Mouse (Mus musculus) CD4-positive, CD25-positive, alpha-beta regulatory T cell, adult 4 months (primary cell): Measurements from ENCODE around the gene Hsd17b14. TPM values are rescaled to one million over a fixed set of nuclear protein-coding genes. Genes with fewer than 3 reads are reported as not detected.
A peak's percentile ranks its signal among the peaks of the same experiment; 100 is the strongest.

ENCODE experiments used
- ATAC-seq: one replicate; pipeline ENCODE4 v1.8.0; 2017
- polyA plus RNA-seq, 2 experiments: library from polyadenylated mRNA; unstranded; fragments of 100-300 nt; shearing (Covaris generic); gene quantifications; one replicate each; pipeline ENCODE4 v1.2.1; 2017

Hsd17b14 gene
- polyA plus RNA-seq, 2 experiments from 2014 or later, result 0.77 to 0.81 TPM

DNA sequence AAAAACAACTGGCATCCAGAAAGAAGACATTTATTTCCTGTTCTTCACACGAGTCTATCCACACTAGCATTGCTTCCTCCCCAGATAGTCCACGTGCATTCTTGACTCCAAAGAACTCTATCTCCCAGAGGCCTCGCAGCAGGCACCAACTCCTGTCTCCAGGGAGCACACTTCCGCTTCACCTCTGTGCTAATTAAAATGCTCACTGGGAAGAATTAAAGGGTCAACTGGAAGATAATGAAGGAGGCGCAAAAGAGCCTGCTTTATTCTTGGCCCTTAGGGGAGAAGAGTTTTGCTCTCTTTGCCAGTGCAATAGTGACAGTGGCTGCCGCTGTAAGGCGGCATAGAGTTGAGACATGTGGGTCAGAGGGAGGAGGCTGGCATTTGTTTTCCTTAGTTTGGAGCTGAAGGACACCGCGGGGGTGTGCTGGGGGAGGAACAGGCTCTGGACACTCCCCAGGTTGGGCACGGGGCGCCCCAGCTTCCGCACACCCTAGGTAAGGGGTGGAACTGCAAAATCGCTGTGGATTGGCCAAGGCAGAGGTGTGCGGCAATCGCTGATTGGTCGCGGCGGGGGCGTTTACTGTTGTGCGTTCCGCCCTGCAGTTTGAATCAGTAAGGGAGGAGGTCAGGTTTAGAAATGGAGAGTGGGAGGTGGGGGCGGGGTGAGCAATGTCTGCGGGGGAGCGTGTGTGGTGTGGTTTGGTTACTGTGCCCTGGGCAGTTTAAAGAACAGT lies 13.3 kb downstream of the Hsd17b14 start:
- ATAC-seq, result peak; percentile 96

DNA sequence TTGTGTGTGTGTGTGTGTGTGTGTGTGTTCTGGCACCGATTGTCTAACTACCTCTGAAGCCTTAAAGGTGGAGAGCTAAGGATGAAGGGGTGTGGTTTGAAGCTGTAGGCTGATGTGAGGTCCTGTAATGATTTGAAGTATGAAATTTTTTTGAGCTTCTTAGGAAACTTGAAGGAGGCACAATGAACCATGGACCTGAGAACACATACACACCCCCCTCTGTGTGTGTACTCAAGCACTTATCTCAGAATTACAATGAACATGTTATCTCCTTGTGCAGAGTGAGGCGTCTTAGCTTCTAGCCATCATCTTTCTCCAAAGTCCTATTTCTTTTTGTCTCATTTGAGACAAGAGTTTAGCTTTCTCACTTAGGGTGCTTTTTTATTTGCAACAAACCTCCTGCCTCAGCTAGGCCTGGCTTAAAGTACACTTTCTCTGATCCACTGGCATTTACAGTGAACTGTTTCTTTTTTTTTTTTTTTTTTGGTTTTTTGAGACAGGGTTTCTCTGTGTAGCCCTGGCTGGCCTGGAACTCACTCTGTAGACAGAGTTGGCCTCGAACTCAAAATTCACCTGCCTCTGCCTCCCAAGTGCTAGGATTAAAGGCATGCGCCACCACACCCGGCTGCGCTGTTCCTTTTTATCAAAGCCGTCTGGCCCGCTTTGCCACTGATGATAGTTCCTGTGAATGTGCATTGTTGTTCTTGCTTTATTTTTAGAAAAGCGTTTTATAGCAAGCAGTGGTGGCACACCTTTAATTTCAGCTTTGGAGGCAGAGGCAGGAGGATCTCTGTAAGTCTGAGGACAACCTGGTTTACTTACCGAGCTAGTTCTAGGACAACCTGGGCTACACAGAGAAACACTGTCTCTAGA lies 14.1 kb downstream of the Hsd17b14 start:
- peak; percentile 7 for ATAC-seq

DNA sequence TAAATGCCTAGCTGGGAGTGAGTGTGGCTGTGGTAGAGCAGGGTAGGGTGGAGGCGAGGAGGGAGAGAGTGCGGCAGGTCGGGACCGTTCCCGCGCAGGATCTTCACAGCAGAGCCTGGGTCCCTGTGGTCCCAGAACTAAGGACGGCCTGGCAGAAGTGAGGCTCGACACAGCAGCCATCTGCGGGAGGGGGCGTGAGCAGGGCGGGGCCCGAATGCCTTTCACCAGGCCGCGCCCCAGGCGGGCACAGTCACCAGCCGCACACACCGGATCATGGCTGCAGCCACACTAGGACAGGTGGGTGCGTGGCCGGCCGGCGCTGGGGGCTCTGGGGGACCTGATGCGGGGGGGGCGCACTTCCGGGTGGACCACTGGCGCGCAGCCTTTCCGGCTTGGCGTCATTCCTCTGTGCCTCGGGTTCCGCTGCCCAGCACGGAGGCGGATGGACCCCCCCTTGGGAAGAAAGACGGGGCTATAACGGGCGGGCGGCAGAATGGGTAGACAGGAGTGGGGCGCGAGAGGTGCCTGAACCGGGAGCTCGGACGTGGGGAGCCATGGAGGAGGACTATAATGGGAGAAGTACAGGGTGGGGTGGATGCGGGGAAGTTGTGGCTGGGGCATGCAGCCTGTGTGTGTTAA lies 15.5 kb downstream of the Hsd17b14 start, which contains the start of gene Bcat2:
TSS of gene Bcat2 (plus strand) at position 51 of the 639 bp plus-strand sequence.
- ATAC-seq, result peak; percentile 59

DNA sequence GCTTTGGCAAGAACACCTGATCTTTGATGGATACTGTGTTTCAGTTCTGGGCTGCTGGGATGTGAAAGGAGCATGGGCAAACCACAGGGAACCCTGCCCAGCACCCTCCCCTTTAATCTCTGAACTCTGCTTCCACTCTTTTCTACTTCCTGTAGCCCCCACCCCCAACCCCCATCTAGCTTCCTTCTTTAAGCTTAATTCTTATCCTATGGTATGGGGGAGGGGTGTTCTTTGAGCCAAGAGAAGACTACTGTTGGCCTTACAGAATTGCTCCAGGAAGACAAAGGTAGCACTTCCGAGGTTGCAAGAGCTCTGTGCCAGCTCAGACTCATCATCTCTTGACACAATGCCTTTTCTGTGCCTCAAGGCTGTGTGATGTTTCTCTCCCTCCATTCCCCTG lies 17.3 kb downstream of the Hsd17b14 start:
- no peak for ATAC-seq

DNA sequence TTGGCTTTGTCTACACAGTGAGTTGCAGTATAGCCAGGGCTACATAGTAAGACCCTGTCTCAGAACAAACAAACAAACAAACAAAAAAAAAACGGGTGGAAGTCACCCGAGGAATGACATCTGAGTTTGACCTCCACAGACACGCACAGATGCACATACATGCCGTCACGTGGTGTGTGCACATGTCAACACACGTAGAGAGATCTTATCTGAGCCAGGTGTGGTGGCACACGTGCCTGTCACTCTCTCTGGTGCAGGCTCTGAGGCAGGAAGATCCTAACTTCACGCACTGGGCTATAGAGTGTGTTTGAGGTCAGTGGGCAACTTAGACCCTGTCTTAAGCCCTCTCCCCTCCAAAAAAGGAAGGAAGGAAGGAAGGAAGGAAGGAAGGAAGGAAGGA lies 19.3 kb downstream of the Hsd17b14 start:
- ATAC-seq, result peak; percentile 63

DNA sequence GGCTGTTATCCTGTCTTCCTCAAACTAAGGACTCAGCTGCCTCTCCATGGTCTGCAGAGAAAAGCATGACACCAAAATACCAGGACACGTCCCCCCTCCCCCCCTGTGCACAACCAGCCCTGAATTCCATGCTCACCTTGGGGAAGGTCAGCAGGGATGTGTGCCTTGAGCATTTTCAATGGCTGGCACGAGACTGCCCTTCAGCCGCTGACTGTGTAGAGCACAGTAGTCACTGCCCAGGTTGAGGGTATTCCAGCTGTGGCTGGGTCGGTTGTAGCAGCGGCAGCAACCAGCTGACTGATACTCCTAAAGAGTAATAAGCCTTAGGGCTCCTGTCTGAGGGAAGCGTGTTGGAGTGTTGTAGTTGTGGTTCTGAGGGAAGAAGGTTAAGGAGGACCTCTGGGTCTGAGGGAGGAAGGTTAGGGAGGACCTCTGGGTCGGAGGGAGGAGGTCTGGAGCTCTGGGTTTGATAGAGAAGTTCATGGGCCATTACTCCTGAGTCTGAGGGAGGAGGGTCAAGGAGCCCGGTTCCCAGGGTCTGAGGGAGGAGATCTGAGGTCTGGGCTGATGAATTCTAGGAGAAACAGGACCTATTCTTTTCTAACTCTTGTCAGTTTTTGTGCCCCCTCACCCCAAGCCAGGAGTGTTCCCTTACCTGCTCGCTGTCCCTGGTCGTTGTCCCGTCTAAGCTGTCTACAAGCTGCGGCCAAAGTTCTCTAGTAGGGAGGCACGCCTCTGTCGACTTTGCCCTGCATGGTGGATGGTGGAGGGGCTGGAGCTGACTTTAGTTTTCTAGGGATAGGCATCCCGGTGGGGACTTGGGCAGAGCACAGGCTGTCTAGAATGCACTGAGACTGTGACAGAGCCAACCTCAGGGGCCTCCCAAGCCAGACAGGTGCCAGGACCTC lies 20.0 kb downstream of the Hsd17b14 start:
- ATAC-seq, result no peak

DNA sequence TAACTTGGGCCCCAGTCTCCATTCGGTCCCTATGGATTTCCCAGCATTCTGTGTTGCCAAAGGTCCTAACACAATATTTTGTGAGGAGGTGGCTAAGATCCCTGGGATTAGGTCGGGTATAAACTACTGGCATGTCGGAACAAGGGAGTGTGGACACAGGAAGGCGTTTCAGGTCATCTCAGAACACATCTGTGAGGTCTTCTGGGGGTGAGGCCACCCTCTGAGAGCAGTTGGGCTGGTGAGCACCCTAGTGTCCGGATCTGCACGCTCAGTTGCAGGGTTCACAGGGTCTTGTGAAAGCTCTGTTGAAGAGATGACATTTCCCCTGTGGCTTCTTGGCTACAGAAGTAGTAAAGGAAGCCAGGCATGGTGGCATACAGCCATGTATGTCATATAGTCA lies 31.2 kb downstream of the Hsd17b14 start:
- no peak for ATAC-seq

DNA sequence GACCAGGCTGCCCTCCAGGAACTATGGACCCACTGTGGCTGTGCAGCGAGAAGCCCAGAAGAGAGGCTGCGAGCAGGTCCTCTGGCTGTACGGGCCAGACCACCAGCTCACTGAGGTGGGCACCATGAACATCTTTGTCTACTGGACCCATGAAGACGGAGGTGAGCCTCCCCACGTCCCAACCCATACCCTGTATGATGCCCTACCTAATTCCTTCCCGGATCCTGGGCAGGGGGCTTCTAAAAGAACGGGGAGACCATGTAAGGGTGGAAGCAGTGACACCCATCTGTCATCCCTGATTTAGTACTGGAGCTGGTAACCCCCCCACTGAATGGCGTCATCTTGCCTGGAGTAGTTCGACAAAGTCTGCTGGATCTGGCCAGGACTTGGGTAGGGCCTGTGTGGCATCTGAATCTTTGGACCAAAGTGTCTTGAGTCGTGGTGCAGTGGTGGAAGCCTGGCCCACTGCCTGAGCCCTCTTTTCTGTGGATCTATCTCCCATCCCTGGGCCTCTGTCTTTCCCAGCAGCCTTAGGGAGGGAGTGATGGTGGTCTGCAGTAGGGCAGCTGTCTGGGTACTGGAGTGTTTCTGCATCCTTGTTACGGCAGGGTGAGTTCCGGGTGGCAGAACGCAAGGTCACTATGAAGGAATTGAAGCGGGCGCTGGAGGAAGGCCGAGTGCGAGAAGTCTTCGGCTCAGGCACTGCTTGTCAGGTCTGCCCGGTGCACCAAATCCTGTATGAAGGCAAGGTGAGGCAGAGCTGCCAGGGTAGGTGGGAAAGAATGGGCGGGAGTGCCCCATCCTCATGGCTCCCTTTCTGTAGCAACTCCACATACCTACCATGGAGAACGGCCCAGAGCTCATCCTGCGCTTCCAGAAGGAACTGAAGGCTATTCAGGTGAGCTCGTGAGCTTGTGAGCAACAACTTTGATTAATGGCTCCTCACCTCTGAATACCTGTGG lies 33.2 kb downstream of the Hsd17b14 start:
- ATAC-seq, result no peak

DNA sequence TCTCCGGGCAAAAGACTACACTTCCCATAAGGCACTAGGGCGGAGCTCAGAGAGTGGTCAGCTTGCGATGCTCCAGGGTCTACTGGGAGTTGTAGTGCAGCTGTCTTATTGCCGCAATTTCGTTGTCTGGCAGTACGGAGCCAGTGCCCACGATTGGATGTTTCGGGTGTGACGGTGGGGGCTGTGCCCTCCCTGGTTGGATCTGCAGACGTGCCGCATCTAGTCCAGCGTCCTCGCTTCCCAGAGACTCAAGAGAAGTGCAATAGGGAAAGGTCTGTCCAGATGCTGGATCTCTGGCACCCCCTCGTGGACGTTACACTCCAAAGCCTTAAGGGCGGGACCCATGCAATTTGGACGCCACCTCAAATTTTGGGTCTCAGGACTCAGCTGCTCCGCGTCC lies 34.5 kb downstream of the Hsd17b14 start:
- ATAC-seq, result peak; percentile 60

DNA sequence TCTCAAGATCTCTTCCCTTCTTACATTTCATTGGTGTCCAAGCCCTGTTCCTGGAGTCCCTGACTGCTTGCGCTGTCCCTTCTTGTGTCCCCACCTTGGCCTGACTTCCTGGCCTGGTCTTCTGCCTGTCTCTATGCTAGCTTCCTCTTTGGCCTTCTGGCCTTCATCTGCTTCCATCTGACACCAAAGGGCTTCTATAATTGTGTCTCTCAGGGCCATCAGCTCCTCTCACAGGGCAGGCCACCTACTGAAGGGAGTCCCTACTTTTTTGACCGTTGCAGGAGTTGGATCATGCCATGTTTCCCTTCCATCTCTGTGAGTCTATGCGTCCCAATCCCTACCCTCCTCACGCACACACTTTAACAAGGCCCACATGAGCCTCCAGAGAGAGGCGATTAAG lies 35.2 kb downstream of the Hsd17b14 start:
- no peak for ATAC-seq

DNA sequence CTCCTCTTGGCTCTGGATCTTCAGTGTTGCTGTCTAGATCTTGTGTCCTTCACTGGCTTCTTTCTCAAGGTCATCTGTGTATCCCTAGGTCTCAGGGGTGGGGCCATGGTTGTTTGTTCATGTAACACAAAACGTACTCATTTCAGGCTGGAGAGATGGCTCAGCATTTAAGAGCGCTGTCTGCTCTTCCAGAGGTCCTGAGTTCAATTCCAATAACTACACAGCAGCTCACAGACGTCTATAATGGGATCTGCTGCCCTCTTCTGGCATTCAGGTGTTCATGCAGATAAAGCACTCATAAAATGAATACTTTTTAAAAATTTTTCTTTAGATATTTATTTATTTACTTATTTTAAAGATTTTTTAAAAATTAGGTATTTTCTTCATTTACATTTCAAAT lies 36.2 kb downstream of the Hsd17b14 start:
- no peak for ATAC-seq

DNA sequence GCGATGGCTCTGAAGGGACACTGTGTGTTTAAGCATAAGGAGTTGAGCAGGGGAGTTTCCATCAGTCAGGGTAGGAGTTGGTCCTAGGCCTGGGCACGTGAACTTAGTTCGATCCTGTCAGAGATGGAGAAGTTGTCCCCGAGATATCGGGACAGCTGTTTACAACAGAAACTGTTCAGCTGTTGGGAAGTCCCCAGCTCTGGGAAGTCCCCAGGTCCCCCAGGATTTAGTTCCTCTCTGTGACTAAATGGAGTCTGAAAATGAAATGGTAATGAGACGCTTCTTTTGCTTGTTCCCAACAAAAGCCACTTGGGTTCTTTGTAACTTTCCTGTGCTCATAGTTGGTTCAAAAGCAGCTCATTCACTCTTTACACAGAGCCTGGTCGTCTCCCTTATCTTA lies 37.2 kb downstream of the Hsd17b14 start:
- peak; percentile 63 for ATAC-seq

DNA sequence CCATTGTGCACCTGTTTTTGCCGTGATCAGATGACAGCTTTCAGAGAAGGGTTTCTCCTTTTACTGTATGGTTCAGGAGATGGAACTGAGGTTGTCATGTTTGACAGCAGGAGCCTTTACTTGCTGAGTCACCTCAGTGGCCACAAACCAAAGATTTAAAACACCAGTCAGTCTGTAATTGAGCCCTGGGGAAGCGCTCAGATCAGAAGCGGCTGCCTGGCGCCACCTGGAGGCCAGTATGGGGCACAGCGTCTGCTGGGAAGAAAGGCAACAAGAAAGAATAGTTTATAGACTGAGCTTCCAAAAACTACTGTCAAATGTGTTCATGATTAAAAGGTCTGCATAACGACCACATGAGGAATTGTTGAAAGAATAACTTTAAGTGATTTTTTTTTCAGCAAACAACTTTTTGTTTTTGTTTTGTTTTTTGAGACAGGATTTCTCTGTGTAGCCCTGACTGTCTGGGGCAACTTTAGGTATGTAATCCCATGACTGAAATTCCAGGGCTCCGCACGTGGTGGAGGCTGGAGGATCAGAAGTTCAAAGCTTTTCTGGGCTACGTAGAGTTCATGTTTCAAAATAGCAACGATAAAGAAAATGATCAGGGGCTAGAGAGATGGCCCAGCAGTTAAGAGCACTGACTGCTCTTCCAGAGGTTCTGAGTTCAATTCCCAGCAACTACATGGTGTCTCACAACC lies 38.6 kb downstream of the Hsd17b14 start:
- ATAC-seq, result peak; percentile 59

DNA sequence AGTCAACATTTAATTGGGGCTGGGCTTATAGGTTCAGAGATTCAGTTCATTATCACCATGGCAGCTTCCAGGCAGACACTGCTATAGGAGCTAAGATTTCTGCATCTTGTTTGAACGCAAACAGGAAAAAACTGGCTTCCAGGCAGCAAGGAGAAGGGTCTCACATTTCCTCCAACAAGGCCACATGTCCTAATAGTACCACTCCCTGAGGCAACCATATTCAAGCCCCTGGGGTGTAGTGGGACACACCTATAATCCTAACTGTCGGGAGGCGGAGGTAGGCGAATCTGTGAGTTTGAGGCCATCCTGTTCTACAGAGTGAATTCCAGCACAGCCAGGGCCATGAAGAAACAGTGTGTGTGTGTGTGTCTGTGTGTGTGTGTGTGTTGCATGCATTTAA lies 40.5 kb downstream of the Hsd17b14 start:
- ATAC-seq, result no peak

DNA sequence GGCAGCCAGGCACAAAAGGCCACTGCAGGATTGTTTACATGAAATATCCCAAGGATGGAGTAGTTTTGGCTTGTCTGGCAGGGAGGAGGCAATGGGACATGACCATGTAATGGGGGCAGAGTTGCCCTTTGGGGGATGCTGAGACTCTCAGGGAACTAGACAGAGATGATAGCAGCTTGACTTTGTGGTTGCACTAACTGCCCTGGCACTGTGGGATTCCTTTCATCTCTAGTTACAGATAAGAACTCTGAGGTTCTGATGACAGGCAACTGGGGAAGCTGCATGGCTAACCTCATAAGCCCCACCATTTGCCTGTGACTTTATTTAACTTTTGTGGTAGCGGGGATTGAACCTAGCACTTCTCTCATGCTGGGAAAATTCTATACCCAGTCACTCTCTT lies 41.4 kb downstream of the Hsd17b14 start:
- no peak for ATAC-seq

DNA sequence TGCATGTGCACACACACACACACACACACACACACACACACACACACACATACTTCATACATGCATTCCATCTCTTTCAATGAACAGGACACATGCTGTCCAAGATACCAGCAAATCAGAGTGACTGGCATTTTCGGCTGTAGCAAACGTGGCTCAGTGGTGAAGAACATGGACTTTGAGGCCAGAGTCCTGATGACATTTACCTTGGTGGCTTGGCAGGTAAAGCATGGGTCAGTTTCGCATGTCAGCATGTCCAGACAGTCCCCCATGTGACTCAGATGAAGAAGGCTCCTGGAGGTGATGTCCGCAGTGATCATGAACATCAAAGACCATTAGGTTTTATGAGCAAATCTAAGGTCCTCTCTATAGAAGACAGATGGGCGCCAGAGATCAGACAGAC lies 42.3 kb downstream of the Hsd17b14 start:
- no peak for ATAC-seq

DNA sequence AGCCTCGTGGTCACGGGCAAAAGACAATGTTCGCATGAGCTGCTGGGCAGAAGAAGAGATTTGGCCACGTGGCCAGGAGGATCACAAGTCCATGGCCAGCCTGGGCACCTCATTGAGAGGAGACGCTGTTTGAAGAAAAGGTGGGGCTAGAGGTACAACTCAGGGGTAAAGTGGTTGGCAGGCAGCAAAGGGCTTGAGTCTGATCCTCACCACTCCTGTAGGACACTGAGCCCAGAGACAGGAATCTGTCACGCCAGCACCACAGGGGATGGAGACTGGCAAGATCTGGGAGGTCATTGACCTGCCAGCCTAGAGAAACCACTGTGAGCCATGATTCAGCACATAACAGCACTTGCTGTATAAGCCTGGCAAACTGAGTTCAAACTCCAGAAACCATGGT lies 42.8 kb downstream of the Hsd17b14 start:
- ATAC-seq, result no peak

DNA sequence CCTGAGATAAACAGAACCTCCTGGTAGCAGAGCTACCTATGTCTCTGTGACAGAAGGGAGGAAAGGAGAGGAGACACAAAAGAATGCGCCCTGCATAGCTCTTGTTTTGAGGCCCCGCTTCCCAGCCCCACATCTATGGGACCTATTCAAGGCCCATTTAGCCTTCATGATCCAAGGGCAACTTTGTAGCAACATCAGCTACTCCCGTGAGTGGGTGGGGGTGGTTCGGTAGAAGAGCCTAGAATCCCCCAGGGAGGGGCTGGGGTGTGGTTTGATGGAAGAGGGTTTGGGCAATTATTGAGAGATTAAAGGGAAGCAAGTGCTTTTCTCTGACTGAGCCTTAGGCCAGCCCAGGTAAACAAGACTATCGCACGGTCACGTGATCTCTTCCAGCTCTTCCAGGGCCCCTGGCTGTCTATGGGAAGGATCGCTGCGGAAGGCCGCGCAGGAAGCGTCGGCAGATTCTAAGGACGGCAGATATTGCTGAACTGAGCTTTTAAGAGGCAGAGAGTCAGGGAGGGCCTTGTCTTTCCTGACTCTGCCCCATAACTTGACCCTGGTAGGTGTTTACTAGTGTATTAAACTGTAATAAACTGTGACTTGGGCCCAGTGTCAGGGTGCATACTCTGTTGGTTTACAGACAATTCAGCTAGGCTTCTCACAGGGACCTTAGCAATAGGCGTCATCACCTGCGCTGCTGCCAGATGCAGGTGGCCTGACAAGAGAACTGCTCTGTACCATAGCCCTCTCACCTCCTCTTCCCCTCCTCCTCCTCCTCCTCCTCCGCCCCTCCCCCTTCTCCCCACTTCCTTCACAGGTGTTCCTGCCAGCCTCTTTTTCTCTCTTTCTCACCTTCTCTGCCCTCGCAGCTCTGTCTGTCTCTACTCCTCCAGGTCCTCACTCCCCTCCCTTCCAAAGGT lies 44.5 kb downstream of the Hsd17b14 start:
- no peak for ATAC-seq

DNA sequence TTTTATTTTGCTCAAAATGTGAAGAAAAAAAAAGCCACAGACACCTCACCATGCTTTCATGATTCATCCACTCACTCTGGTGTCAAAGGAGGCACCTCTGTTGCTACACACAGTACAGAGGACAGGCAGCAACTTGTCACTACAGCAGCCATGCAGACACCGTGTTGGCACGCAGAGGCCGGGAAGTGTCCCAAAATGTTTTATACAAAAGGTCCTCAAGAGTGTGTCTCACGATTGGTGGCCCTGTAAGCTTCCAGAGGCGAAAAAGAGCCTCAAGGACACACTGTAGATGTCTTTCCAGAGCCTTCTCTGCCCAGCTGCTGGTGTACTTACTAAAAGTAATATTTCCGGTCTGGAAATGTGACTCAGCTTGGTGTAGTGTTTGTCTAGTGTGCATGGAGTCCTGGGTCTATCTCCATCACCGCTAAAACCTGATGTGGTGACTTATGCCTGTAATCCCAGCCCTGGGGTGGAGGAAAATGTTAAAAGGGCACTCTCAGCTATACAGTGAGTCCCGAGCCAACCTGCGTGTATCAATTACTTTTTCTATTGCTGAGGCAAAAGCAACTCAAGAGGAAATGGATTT lies 51.1 kb downstream of the Hsd17b14 start:
- ATAC-seq, result no peak
